Mouse (Mus musculus) thymus, adult 2 months (tissue): ENCODE data around the gene Syt13. TPM values are rescaled to one million over a fixed set of nuclear protein-coding genes. Genes with fewer than 3 reads are reported as not detected.

ENCODE experiments used
- DNase-seq: peaks from one replicate; pipeline ENCODE4 v3.0.0; 2021
- H3K27ac ChIP-seq: fragments of 200-500 bp; 2 replicates; pipeline ENCODE4 v1.5.1; 2012; ENCODE audit warnings: low read length, control low read depth; ENCODE audit not compliant: control insufficient read depth, insufficient read depth
- H3K27me3 ChIP-seq: fragments of 200-500 bp; 2 replicates; pipeline ENCODE4 v1.6.1; 2012; ENCODE audit warnings: mild to moderate bottlenecking, low read length, moderate library complexity, mixed read lengths; ENCODE audit not compliant: control insufficient read depth, insufficient read depth
- H3K36me3 ChIP-seq: fragments of 200-500 bp; 2 replicates; pipeline ENCODE4 v1.6.1; 2012; ENCODE audit warnings: mild to moderate bottlenecking, low read length, moderate library complexity; ENCODE audit not compliant: control insufficient read depth, insufficient read depth
- H3K4me1 ChIP-seq: fragments of 200-500 bp; replicated peaks from 2 replicates; pipeline ENCODE4 v1.6.1; 2012; ENCODE audit warnings: low read length; ENCODE audit not compliant: control insufficient read depth, insufficient read depth
- H3K4me3 ChIP-seq: fragments of 200-500 bp; 2 replicates; pipeline ENCODE4 v1.5.1; 2012; ENCODE audit warnings: mild to moderate bottlenecking, low read length, control low read depth, moderate library complexity; ENCODE audit not compliant: control insufficient read depth, insufficient read depth
- CTCF ChIP-seq: fragments of 200-500 bp; IDR thresholded peaks from 2 replicates; pipeline ENCODE4 v1.5.1; 2012; ENCODE audit warnings: mild to moderate bottlenecking, control low read depth, low read length, moderate library complexity, borderline replicate concordance; ENCODE audit not compliant: control insufficient read depth, poor library complexity, insufficient read depth; ENCODE audit errors: extremely low read depth
- POLR2A ChIP-seq: fragments of 200-500 bp; IDR thresholded peaks from 2 replicates; pipeline ENCODE4 v1.6.1; 2012; ENCODE audit warnings: mild to moderate bottlenecking, low read length, control low read depth, moderate library complexity; ENCODE audit not compliant: control insufficient read depth, poor library complexity, insufficient read depth; ENCODE audit errors: extremely low read depth
- WGBS: fragments of 180-500 bp; shearing (Covaris S2); methylation state at CpG from one replicate; pipeline ENCODE4 v1.1.7; 2018; 5-methylcytosine and 5-hydroxymethylcytosine counted together
- polyA plus RNA-seq: library from polyadenylated mRNA; depleted of rRNA; stranded (reverse); fragments of >200 nt; gene quantifications from 2 replicates; pipeline ENCODE4 v1.2.3, GENCODE M21; 2012

Syt13 gene
- polyA plus RNA-seq, 1 experiment: 51.8 TPM

DNA sequence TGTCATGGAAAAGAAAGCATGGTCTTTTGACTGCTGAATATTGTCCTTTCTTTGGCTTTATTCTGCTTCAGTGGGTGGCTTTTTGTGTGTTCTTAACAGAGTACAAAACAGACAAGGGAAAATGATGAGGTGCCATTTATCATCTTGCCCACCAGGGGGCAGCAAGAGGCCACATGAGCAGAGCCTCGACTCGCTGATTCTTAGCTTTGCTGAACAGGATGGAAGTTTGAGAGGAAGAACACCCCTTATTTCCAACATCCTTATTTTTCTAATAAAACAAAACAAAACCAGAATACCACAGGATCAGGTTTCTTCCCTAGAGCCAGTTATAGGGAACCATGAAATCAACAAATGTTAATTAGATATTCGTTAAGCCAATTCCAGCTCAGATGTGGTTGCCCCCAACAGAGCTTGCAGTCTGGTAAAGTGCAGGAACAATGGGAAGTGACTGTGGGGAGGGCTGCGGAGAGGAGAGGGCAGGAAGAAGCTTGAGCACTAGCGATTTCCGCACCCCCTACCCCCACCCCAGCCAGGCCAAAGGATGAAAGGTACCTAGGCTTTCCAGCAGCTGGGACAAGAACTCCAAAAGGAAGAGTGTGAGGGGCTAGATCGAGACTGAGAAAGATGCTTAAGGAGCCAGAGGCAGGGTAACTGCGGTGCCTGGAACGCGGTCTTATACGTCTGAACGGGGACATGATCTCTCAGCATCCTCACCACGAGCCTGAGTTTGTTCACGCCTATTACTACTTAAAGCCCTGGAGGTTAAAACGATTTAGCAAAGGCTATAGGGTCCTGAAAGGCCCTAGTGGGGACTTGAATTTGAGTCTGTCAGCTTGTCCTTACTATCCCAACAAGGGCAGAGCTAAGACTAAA, 31.6 kb upstream of the Syt13 start:
- peak; percentile 64 for DNase-seq

DNA sequence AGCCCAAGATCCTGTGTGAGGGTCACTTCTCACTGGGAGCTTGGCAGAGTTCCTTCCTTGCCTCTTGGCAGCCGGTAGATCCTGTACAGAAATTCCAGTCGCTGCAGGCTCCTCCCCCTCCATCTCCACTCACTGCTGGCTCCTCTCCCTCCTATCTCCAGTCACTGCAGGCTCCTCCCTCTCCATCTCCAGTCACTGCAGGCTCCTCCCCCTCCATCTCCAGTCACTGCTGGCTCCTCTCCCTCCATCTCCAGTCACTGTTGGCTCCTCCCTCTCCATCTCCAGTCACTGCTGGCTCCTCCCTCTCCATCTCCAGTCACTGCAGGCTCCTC, 31.0 kb upstream of the Syt13 start:
- H3K4me1 ChIP-seq: no peaks in the 10 kb centered on the region; the same call in 1 of the 2 replicates
- no peak overlapping the region for H3K4me3 ChIP-seq
- no peak overlapping the region for H3K27ac ChIP-seq
- no peaks in the 10 kb centered on the region for H3K36me3 ChIP-seq
- TF ChIP-seq POLR2A (no peak), CTCF (no peak)
- WGBS: 6% methylated on average over 2 of the region's 2 CpGs
- no peaks in the 10 kb centered on the region for H3K27me3 ChIP-seq
- DNase-seq: no peak

More for the DNA sequence above, 31.6 kb upstream of the Syt13 start:
- Histone ChIP-seq H3K27me3 (no peaks in the 10 kb centered on the region), H3K36me3 (no peaks in the 10 kb centered on the region), H3K4me1 (no peaks in the 10 kb centered on the region; the same call in 1 of the 2 replicates), H3K27ac (no peak overlapping the region), H3K4me3 (no peak overlapping the region)
- WGBS: 4% methylated on average over 15 of the region's 15 CpGs
- no peak for TF ChIP-seq POLR2A
- TF ChIP-seq CTCF: no peak

DNA sequence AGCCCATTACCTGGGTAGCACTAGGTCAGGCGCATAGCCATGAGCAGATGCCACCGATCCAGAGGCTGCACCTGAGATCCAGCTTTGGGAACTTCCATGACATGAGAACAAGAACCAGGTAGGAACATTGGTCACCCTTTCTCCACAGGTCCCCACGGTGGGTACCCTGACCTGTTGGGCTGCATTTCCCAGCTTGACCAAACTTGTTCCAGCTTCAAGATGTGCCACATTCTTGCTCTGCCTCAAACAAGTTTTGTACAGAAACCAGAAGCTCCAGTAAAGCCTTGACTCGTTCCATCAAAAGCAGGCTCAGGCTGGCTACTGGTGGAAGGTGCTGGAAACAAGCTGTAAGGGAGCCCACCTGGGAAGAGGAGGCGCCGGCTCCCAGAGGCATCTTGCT, 29.9 kb upstream of the Syt13 start:
- DNase-seq: no peak
- Histone ChIP-seq H3K36me3 (no peaks in the 10 kb centered on the region), H3K27ac (no peak overlapping the region), H3K4me1 (no peaks in the 10 kb centered on the region; the same call in 1 of the 2 replicates), H3K4me3 (no peak overlapping the region), H3K27me3 (no peaks in the 10 kb centered on the region)
- TF ChIP-seq POLR2A (no peak), CTCF (no peak)
- 92% methylated on average over 6 of the region's 6 CpGs for WGBS

DNA sequence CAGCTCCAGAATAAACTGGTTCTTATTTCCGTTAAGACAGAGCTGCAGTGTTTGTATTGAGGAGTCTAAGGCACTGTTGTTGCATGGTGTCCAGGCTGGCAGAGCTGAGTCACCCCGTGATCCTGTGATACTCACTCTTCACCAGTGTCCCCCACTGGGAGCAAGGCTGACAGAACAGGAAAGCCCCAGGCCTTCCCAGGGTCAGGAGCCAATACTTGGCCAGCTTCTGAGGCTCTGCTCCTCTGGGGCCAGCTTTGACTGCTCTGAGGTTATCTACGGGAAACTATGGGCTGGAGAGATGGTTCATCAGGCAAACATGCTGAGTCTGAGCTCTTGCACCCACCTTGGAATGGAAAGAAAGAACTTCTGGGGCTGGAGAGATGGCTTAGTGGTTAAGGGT, 28.0 kb upstream of the Syt13 start:
- no peak for DNase-seq
- no peak overlapping the region for H3K27ac ChIP-seq
- no peaks in the 10 kb centered on the region for H3K27me3 ChIP-seq
- no peaks in the 10 kb centered on the region; the same call in 1 of the 2 replicates for H3K4me1 ChIP-seq
- no peak for TF ChIP-seq POLR2A
- no peak for TF ChIP-seq CTCF
- no peaks in the 10 kb centered on the region for H3K36me3 ChIP-seq
- 75% methylated on average over 3 of the region's 3 CpGs for WGBS
- no peak overlapping the region for H3K4me3 ChIP-seq

DNA sequence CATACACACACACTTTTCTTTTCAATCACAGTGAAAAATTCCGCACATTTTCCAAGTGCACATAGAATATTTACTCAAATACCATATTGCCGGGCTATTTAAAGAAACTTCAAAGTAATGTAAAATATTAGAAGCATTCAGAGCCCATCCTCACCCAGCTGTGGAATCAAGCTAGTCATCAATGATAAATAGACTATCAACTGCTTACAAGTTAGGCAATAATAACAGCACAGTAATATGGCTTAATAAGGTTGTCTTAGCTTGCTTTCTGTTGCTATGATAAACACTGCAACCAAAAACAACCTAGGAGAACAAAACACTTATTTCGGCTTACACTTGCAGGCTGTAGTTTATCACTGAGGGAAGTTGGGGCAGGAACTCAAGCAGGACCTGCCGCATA, 22.4 kb upstream of the Syt13 start:
- DNase-seq: no peak
- TF ChIP-seq CTCF: no peak
- TF ChIP-seq POLR2A: no peak
- Histone ChIP-seq H3K4me1 (no peaks in the 10 kb centered on the region), H3K27ac (no peak overlapping the region), H3K27me3 (no peaks in the 10 kb centered on the region), H3K36me3 (no peaks in the 10 kb centered on the region), H3K4me3 (no peak overlapping the region)
- WGBS: 94% methylated on average over 4 of the region's 4 CpGs

DNA sequence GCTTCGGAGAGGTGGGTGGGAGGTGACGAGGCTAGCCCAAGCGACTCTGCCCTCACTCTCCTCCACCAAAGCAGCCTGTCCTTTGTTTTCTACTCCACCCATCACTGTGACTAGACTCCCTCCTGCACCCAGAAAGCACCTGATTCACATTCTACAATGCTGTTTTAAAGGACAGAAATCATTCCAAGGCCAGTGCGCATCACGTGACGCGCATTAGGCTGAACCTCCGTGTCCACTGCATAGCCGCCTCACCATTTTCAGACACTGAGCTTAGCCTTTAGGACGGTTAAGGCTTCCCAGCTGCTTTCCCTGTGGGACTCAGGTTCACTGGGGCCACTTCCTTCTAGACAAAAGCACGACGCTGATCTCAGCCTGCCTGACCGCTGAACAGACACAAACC, 11.2 kb upstream of the Syt13 start:
- H3K36me3 ChIP-seq: no peaks in the 10 kb centered on the region
- 0 out of 2 replicates have a peak, but pooled peaks cover 3% of the 10 kb centered on the region for H3K4me1 ChIP-seq
- H3K27ac ChIP-seq: no peak overlapping the region
- no peak for DNase-seq
- H3K27me3 ChIP-seq: no peaks in the 10 kb centered on the region
- TF ChIP-seq CTCF (no peak), POLR2A (no peak)
- 78% methylated on average over 13 of the region's 13 CpGs for WGBS
- H3K4me3 ChIP-seq: no peak overlapping the region
